Mouse (Mus musculus) right cerebral cortex, postnatal 14 days (tissue): Measurements from ENCODE around the gene Kif1a.
"Not testable (repeated sequence)": the region's sequence is repeated elsewhere in the genome, so short reads cannot be mapped to it uniquely, and the experiment has no call there.

Source experiments
- DNase-seq: peaks from one replicate; pipeline ENCODE4 v3.0.0; 2022

Gene Kif1a

DNA sequence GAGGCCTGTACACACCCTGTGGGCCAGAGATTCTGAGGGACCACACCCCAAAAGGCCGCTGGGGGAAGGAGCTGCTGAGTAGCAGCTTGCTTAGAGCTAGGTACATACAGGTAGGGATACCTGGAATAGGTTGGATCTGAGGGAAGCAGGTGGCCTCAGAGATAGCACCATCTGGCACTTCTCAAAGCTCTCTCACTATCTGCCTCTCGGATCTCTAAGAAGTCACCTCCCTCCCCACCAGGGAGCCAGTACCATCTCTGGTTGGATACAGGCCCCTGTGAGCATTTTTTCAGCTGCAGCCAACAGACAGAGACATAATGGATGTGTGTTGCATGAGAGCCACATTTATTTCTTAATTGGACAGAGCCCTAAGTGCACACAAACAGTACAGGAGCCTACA, 86.6 kb downstream of the Kif1a start:
- no peak for DNase-seq

DNA sequence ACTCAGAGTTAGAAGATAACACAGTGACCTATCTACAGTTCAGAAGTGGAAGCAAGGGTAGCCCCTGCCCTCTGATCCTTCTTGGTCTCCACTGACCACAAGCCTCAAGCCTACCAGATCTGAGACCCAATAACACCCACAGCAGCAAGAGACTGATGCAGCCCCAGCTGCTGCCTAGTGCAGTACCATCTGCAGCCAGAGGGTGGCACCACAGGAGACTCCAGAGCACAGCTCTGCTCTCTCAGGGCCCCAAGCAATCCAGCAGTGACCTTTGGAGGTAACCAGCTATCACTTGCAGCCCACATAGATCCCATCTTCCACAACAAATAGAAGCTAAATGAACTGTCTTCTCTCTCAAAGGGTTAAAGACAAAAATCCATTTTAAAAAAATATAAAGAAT, 87.3 kb downstream of the Kif1a start:
- peak; percentile 87 for DNase-seq

DNA sequence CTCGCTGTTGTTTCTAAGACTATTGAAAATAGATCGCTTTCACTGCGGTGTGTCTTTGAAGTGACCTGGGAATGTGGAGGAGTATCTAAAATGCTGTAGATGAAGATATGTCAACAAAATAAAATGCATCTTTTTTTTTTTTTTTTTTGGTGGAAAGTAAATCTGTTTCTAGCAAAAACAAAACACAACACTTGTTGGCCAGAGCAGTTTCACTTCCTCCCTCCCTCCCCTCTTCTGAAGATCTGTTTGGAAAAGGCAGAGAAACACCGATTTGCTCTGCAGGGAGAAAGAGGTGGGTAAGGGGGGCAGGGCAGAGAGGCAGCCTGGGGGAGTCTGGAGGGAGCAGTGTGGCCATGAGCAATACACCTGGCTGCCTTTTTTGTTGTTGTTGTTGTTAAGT, 88.4 kb downstream of the Kif1a start:
- DNase-seq, result no peak

DNA sequence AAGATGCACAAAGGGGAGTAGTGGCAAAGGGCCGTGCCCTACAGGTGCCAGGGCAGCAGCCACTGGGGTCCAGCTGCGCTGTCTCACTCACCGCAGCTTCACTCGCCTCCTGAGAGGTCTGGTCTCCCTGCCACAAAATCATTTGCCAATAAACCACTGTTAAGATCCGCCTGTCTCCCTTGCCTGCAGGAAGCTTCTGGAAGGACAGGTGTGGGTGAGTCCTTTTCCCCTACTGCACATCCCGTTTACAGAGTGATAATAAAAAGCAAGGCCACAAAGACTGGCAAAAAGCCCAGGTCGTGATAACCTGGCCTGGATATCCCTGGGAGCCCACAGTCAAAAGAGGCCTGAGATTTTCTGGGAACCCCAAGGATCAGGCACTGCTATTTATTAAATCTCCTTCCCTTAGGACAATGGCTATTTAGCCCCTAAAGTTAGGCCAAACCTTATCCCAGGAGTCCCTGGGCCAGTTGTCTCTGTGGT, 89.6 kb downstream of the Kif1a start:
- DNase-seq, result no peak

DNA sequence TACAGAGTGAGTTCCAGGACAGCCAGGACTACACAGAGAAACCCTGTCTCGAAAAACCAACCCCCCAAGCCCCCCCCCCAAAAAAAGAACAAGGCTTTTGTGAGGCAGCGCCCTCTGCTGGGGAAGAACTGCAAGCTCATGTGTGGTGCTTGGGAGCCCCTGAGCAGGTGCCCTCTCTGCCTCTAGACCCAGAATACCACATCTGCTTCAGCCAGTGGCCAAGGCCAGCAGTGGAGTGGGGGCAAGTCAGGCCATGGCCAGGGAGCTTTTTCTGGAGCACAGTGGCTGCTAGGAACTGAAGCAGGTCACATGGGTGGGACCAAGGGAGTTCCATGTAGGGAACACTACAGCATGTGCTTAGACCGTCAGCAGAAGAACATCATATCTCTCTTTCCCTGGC, 91.0 kb downstream of the Kif1a start:
- DNase-seq, result no peak

DNA sequence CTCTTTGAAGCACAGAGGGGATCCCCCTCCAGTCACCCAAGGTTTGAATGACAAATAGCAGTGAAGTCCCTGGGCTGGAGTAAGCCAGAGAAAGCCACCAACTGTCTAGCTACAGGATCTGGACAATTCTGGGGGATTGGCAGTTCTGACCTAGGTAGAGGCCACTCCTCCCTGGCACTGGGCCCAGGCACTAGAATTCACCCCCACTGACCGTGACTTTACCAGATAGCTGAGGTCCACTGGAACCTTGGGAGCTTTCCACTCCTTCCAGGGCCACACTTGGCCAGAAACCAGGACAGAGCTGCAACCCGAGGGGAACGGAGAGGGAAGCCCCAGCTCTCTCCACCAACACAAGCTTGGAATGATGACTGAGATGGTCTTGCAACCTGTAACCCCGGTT, 92.6 kb downstream of the Kif1a start:
- DNase-seq, result no peak

DNA sequence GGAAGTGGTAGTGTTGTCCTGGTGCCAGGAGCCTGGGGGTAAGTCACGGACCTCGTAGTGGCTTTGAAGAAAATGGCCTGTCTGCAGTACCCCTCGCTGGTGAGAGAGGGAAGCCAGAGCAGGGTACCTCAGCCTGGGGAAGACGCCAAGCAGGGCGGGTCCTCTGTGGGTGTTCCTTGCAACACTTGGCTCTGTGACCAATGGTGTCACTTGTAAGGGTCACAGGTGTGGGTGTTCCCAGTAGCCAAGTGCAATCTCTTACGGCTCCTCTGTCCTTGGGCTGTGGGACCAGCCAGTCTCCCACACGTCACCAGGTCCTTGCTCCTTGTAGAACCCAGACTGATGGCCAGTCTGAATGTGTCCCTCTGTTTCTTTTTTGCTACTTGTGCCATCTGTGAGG, 95.7 kb downstream of the Kif1a start, which contains the start of gene Aqp12:
Gene Aqp12 (plus strand): TSS at position 274 of the 400 bp plus-strand sequence.
- no peak for DNase-seq

DNA sequence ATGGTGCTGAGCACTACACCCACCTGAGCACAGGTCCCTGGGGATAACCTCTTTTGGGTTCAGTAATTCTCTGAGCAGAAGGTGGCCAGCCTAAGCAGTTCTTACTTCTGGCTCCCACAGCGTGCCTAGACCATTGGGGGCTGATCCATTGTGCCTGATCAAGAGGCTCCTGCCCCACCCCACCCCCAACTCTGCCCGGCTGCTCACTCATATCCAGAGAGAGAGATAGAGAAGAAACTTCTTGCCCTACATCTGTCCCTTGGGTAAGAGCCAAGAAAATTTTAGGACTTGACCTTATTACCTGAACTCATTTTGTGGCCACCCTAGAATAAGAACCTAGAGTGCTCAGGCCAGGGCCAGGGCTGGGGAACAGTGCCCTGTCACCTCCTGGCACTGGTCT, 108.9 kb downstream of the Kif1a start:
- DNase-seq, result no peak

DNA sequence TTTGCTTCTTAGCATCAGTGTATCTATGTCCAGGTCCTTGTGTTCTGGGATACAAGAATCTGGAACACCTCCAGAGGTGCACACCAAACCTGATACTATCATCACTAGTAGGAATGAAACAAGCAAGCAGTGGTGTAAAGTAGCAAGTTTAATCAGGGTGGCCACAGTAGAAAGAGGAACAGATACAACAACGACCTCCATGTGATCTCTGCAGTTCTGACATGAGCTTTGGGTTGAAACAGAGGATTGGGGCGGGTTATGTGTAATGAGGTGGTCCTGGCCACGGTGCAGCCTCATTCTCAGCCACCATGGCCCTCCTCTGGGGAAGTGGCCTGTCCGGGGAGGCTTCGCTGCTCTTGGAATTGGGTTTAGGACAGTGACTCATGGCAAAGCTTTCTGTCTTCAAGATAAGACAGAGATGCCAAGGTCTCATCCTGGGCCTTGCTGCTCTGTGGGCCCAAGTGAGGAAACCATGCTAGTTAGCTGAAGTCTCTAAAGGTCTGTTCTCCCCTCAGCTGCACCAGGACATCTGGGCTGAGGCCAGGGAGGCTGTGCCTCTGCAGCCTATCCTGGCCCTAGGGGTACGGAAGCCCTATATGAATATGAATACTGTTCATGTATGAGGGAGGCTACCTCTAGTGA, 109.4 kb downstream of the Kif1a start:
- no peak for DNase-seq

DNA sequence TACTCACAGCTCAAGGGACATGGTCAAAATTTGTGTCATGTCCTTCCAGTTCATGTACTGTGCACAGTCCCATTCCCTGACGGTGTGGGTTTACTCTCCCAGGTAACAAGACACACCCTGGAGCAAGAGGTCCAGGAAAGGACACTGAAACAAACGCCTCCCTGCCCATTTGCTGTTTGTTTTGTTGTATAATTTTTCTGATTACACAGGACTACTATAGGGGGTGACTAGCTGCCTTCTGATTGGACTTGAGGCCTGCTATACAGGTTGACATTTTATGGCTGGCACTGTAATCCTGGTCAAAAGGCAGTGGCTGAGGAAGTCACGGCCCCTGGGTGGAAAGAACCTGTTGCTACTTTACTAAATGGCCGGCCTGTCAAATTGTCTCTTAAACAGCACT, 111.9 kb downstream of the Kif1a start:
- DNase-seq, result no peak

DNA sequence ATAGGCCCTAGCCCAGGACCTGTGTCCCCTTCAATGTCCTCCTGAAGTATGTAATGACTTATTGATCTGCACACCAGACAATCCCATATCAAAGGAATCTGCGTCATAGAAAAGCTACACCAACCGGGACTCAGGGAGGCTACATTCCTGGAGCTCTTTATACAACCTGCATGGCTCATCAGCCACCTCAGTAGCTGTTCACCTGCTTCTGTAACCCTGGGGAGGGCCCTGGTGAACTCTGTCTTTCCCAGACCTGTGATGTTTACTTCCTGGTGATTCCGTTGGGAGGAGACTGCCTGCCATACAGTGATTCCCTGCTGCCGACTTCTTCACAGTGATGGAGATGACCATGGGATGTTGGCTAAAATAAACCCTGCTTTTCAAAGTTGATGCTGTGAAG, 112.9 kb downstream of the Kif1a start:
- DNase-seq, result no peak

DNA sequence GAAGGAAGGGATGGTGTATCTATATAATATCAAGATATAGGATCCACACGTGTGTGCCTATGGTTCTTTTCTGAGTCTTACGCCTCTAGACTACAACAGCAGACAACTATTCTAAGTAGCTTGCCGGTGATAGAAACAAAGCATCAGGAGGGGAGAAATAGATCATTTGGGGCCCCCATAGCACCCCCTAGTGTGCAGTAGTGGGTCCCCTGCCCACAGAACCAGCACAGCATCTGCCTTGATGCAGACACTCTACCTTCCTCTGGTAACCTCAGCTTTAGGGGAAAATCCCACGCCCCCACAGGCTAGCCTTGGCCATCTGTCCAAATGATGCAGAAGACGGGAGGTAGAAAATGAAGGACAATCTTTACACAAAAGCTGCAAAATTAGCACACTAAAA, 116.8 kb downstream of the Kif1a start:
- no peak for DNase-seq

DNA sequence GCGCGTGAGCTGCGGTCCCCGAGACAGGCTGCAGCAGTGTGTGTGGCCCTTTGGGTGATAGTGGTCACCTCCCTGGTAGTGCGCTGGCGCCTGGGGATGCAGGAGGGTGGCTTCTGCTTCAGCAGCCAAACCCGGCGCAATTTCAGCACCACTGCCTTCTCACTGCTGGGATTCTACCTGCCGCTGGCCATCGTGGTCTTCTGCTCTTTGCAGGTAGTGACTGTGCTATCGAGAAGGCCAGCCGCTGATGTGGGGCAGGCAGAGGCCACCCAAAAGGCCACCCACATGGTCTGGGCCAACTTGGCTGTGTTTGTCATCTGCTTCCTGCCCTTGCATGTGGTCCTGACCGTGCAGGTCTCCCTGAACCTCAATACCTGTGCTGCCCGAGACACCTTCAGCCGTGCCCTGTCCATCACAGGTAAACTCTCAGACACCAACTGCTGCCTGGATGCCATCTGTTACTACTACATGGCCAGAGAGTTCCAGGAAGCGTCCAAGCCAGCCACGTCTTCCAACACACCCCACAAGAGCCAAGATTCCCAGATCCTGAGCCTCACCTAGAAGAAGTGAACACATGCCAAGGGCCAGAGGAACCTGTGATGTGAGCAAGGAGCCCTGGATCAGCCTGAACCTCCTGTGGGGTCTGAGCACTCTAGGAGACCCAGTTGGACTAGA, 118.7 kb downstream of the Kif1a start:
- no peak for DNase-seq

DNA sequence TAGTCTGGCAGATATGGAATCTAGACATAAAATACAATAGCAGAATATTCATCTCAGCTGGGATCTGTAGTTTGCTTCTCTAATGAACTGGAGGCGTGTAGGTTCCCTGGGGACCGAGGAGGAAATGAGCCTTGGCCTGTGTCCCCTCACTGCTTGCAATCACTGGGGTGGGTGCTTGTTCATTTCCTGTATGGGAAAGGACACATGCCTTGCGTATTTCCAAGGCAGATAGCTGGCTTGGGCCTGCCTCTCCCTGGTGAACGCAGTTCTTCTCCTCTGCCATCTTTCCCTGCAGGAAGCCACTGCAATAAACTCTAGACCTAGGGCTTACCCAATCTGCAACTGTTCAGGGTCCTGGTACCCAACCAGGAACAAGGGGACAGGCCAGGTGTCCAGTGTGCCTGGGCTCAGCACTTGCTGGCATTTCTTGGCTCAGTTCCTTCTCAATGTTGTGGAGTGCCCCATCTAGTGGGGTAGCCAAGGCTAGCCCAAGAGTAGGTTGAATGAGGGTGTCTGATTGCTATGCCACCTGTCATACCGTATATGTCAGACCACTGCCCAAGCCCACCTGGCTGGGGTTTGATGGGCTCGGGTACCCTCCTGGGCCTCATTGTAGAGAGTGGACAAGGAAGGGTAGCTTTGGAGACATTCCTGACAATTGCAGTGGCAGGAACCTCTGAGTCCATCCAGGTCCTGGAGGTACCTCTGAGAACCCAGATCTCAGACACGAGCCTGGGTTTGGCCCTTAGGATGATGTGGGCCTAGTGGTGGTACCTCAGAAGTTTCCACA, 120.5 kb downstream of the Kif1a start:
- no peak for DNase-seq

DNA sequence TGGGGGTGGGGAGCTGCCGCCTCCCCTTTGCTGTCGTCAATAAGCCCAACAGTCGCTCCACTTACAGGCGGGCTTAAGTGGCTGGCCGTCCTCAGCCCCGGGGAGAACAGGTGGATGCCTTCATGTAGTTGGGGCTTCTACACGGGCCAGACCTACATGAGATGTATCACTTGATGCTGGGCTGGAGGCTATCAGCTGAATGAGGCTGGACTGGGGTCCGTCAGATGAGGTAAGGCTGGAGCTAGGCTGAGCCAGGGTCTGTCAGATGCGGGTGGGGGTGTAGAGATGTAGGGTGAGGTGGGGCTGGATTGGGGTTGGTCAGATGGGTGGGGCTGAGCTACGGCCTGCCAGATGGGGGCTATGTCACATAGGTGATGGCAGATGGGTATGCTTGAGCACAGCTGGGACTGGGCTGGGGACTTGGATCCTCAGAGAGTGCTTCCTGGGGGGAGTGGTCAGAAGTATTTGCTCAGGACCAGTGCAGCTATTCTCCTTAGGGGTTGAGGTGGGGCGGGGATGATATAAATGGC, 122.6 kb downstream of the Kif1a start:
- no peak for DNase-seq

DNA sequence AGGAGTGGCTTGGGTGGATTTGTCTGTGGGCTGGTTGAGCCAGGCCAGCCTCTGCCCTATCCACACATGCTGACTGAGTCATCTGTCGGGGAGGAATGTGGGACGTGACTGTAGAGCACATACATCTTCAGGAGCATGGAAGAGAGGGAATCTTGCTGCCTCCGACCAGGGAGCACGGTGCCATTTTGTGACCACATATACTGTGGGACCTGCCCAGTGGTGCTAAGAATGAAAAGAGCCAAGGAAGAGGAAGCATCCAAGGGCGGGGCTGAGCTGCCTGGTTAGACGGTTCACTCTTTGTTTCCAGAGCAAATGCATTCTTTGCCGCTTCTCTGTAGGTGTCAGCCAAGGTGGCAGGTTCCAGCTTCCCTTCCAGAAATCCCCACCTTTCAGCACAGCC, 123.1 kb downstream of the Kif1a start:
- DNase-seq, result no peak

DNA sequence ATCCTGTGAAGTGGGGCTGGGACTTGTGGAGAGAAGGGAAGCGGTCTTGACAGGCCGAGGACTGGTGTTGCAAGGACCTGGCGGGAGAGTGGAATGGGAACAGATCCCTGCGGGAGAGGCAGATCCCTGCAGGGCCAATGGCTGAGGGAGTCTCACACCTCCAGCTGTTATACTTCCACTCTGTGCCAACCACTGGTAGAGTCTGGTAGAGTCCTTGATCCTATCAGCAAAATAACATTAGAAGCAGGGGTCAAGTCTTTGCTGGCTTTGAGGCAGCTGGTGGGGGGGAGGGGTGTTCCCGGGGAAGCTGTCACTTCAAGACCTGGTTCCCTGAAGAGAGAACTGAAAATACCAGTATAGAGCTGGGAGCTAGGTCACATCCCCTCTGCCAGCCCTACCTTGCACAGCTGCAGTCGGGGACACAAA, 125.6 kb downstream of the Kif1a start:
- DNase-seq, result no peak

DNA sequence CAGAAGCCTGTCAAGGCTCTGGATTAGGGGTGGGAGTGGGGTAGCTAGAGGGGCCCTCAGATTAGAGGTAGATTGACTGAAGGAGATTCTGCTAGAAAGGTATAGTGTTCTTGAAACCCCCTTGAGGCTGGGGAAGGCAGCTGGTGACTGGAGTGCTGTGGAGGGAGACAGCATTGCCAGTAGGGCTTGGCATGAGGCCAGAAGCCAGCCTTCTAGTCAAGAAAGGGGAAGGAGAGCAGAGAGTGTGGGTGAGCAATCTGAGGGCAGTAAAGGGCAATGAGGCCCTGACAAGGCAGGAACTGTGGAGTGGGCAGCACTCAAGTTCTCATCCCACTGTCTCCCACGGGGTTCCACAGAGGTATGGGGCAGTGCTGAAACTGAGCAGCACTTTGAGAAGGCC, 128.9 kb downstream of the Kif1a start:
- DNase-seq, result peak; percentile 69

DNA sequence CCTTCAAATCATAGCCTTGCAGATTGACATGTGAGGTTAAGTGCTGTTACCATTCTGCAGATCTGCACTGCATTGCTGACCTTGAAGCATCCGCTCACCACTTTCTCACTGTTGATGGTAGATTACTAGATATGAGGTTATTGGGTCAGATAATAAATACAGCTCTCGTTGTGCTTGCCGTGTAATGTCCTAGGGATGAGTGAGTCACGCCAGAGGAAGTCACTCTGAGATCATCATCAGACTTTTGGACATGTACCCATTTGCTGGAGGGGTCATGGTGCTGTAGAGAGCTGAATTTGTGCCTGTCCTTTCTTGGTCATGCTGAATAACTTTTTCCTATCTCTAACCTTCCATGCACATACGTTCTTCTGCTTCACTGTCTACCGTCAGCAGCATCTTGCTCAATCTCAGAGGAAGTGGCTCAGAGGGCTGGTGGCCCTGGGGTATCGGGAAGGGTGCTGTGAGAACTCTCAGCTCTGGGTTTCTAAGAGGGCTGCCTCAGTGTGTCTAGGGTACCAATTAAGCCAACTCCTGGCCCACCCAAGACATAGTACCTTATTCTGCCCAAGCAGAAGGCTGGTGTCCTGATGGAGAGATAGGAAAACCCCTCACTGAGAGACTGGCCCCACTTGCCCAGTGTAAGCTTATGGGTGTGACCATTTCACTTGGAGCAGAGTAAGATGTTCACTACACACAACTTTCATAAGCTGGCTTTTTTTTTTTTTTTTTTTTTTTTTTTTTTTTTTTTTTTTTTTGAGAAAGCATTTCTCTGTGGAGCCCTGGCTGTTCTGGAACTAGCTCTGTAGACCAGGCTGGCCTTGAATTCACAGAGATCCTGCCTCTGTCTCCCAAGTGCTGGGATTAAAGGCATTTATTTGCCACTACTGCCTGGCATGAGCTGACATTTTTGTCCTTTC, 129.6 kb downstream of the Kif1a start:
- no peak for DNase-seq

DNA sequence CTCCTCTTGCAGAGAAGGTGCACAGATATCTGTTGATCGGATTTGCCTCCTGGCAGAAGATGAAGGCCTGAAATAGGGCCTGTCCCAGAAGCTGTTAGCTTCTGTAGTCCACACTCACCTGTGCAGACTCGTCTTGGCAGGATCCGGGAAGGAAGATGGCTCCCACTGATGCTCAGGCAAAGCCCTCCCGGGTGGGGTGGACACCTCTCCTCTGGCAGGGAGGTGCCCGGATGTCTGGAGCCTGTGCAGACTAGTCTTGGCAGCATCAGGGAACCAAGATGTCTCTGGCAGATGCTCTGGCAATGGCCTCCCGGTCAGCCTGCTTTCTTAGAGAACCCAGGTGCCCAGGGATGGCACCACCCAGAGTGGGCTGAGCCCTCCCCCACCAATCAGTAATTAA, 131.0 kb downstream of the Kif1a start:
- not testable (repeated sequence) for DNase-seq
